In the genomic region with DNA sequence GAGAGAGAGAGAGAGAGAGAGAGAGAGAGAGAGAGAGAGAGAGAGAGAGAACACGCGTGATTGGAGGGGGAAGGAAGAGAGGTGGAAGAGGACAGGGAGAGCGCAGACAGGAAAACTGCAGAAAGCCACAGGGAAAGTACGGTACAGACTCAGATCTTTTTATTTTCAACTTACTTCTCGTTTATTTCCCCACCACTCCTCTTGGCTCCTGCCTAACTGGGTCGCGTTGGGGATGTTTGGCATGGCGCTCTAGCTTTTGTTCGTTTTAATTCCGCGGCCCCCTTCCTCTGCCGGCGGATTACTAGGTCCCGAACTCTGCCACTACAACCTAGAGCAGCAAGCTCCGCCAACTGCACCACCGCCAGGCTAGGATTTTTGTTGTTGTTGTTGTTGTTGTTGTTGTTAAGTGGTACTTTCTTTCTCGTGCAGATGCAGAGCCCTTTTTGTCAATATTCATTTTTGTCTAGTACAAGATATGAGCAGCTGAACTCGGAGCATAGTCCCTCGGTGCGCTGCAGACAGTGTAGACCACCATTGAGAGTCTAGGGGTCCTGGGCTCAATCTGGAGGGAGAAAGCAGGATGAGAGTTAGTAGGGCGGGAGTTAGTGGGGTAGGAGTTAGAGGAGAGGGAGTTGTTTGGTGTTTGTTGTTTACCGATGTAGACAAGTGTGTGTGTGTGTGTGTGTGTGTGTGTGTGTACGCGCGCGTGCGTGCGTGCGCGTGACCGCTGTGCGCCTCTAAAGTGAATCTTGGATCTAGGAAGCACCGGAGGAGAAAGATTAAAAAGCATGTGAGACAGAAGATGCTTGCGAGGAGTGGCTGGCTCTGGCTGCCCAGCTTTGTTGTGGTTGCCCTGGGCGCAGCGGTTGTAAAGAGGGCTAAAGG, we compare ENCODE assay signal across 8 mouse cellular contexts. TPM values are rescaled to one million over a fixed set of nuclear protein-coding genes. Genes with fewer than 3 reads are reported as not detected.
DNase-seq lines count a peak whose midpoint lies in the region; ATAC-seq and TF ChIP-seq lines count a peak whose summit lies in the region.

No protein-coding gene starts in this region.

- peak overlapping the region; percentile 80 for H3K27ac ChIP-seq in cortical plate, adult 2 months (ENCODE audit: insufficient read depth, low read length)
- peak overlapping the region; percentile 96 for H3K27ac ChIP-seq in heart, postnatal 0 days (ENCODE audit: low read depth)
- peak overlapping the region; percentile 56 for H3K27ac ChIP-seq in limb, embryonic 14.5 days (replicated peaks; ENCODE audit: low read depth, low read length)

- no peaks in the 10 kb centered on the region for H3K27me3 ChIP-seq in heart, postnatal 0 days (ENCODE audit: control insufficient read depth, insufficient read depth, low read length)
- peaks cover 71% of the 10 kb centered on the region for H3K27me3 ChIP-seq in limb, embryonic 14.5 days (ENCODE audit: control insufficient read depth, insufficient read depth, low read length)

- TF ChIP-seq POLR2A in cortical plate, adult 2 months (IDR thresholded peaks at IDR 0.05; ENCODE audit: extremely low read depth, insufficient read depth, low read length): 0 out of 2 replicates have a peak, but pooled peaks have one; percentile 18
- no peak for TF ChIP-seq POLR2A in limb, embryonic 14.5 days (IDR thresholded peaks at IDR 0.05; ENCODE audit: borderline replicate concordance, extremely low read depth, insufficient read depth, insufficient read length)

- H3K4me3 ChIP-seq in cortical plate, adult 2 months (ENCODE audit: insufficient read depth, low read length): peak overlapping the region; percentile 78
- peak overlapping the region; percentile 85 for H3K4me3 ChIP-seq in heart, postnatal 0 days (ENCODE audit: low read depth, low read length)
- peak overlapping the region; percentile 42 for H3K4me3 ChIP-seq in limb, embryonic 14.5 days (replicated peaks; ENCODE audit: low read length)

- intact Hi-C loops in left cerebral cortex, postnatal 4 days (cut with DNase I): loop anchor here (5.0 to 10.0 kb wide), 2 partner anchors 209 to 1211 kb away; no protein-coding TSS in a partner anchor

- DNase-seq in retina, embryonic 14.5 days (ENCODE audit: low spot score): peak; percentile 64
- no peak for DNase-seq in retina, postnatal 1 day
- DNase-seq in heart, postnatal 0 days (ENCODE audit: low spot score): peak; percentile 39
- DNase-seq in limb, embryonic 14.5 days (ENCODE audit: low spot score): no peak
- DNase-seq in neural tube, embryonic 10.5 days (ENCODE audit: extremely low spot score, low spot score): peak; percentile 71
- DNase-seq in left cerebral cortex, postnatal 4 days: no peak
- no peak for DNase-seq in right cerebral cortex, postnatal 25 days

- H3K9me3 ChIP-seq in heart, postnatal 0 days (replicated peaks; ENCODE audit: control insufficient read depth, low read length): no peaks in the 10 kb centered on the region
- H3K9me3 ChIP-seq in limb, embryonic 14.5 days (ENCODE audit: control insufficient read depth, low read length): no peaks in the 10 kb centered on the region

- peak overlapping the region; percentile 59 for H3K9ac ChIP-seq in heart, postnatal 0 days (replicated peaks; ENCODE audit: low read depth, low read length)
- peak overlapping the region; percentile 50 for H3K9ac ChIP-seq in limb, embryonic 14.5 days (ENCODE audit: low read depth, low read length, severe bottlenecking)

- ATAC-seq in heart, postnatal 0 days (ENCODE audit: insufficient read depth, low read depth): peak; percentile 18
- no peak for ATAC-seq in limb, embryonic 14.5 days (ENCODE audit: low FRiP score, low read depth)

- no peak for TF ChIP-seq CTCF in cortical plate, adult 2 months (IDR thresholded peaks at IDR 0.05; ENCODE audit: extremely low read depth, insufficient read depth, low read length)
- TF ChIP-seq CTCF in heart, postnatal 0 days (IDR thresholded peaks at IDR 0.05; ENCODE audit: low read depth): no peak

- no peaks in the 10 kb centered on the region for H3K4me1 ChIP-seq in cortical plate, adult 2 months (ENCODE audit: control insufficient read depth, insufficient read depth, low read length)
- no peaks in the 10 kb centered on the region for H3K4me1 ChIP-seq in heart, postnatal 0 days (ENCODE audit: control insufficient read depth, insufficient read depth)
- peaks cover 13% of the 10 kb centered on the region; the same call in 1 of the 2 replicates for H3K4me1 ChIP-seq in limb, embryonic 14.5 days (ENCODE audit: control insufficient read depth, insufficient read depth, low read length)

- WGBS in heart, postnatal 0 days: under 1% methylated on average over 36 of the region's 36 CpGs
- 0% methylated on average over 36 of the region's 36 CpGs for WGBS in limb, embryonic 14.5 days

- no peak for TF ChIP-seq EP300 in heart, postnatal 0 days (IDR thresholded peaks at IDR 0.05; ENCODE audit: low read depth)

- H3K36me3 ChIP-seq in heart, postnatal 0 days (replicated peaks; ENCODE audit: control insufficient read depth, insufficient read depth, low read length): no peaks in the 10 kb centered on the region
- H3K36me3 ChIP-seq in limb, embryonic 14.5 days (ENCODE audit: control insufficient read depth, insufficient read depth, low read length): no peaks in the 10 kb centered on the region

- H3K4me2 ChIP-seq in heart, postnatal 0 days (ENCODE audit: low read depth, low read length): peak overlapping the region; percentile 86
- peak overlapping the region; percentile 81 for H3K4me2 ChIP-seq in limb, embryonic 14.5 days (replicated peaks; ENCODE audit: low read depth, low read length, severe bottlenecking)

RNA-seq across cellular contexts. Expression of a gene that starts 0.7 kb away (rescaled TPM):
- 62.9 and 86.1 TPM in 2 replicates for polyA plus RNA-seq in cortical plate, adult 2 months (2012; rRNA removed)
- total RNA-seq in heart, postnatal 0 days (2014; rRNA removed; ENCODE audit: low replicate concordance): 30.5 and 42.2 TPM in 2 replicates
- polyA plus RNA-seq in heart, postnatal 0 days (2015; fragmentation: Nextera tagmentation; extraction: Ambion mirVana): 15.4 and 15.7 TPM in 2 replicates
- polyA plus RNA-seq in limb, embryonic 14.5 days (2012; rRNA removed): 16.2 and 26.2 TPM in 2 replicates
- polyA plus RNA-seq in limb, embryonic 14.5 days (2014; fragmentation: Nextera tagmentation; extraction: Ambion mirVana): 17.3 and 17.9 TPM in 2 replicates
- 100 to 1,000 TPM; 186 to 188 TPM for total RNA-seq in left cerebral cortex, postnatal 4 days (2021)

Comparison
In these comparisons a context has a peak if more than half of its experiments do, and no peak if none do; other contexts are left out.
1. DNase-seq: peak in retina, embryonic 14.5 days (single experiment), heart, postnatal 0 days (single experiment) and neural tube, embryonic 10.5 days (single experiment); none in retina, postnatal 1 day (single experiment), limb, embryonic 14.5 days (single experiment), left cerebral cortex, postnatal 4 days (single experiment) and right cerebral cortex, postnatal 25 days (single experiment).
2. Peak in every context shown above with its lines, with median percentiles within 50 percentile points of each other: H3K27ac ChIP-seq and H3K4me3 ChIP-seq.